Mouse (Mus musculus): ENCODE measurements around the gene Abca7.

Abca7 gene

DNA sequence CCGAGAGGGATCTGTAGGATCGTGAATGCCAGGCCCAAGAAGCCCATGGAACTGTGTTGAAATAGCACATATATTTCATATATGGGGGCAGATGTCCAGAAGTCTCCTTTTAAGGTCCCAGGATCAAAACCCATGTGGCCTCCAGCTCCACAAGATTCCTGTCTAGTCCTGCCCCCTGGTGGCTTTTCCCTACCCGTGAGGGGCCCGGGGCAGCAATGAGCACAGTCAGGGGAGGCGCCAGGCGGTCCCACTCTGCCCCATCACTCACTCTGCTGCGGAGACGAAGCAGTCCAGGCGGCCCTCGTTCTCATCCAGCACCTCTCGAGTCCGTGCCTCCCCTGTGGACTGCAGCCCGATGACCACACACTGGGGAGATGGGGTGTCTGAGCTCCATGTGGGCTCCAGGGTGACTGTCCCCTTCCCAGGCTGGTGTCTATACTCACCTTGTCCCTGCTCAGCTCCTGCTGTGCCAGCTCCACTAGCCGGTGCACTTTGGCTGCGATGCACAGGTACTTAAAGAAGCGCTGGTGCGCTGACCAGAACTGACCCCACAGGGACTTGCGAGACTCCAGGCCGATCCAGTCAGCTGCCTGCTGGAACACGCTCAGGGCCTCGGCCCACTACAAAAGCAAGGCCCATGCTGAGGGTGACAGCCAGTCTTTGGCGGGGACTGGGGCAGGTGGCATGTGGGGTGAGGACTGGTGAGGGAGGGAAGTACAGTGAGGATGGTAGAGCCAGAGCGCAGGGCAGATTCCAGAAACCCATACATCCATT, 67.8 kb downstream of the Abca7 start:
- DNase-seq (ENCODE audit: extremely low spot score, low read depth, low spot score) = no peak
